Mouse (Mus musculus) kidney, postnatal 0 days (tissue): ENCODE measurements around the gene Myd88. TPM values are rescaled to one million over a fixed set of nuclear protein-coding genes. Genes with fewer than 3 reads are reported as not detected.
A peak's percentile ranks its signal among the peaks of the same experiment; 100 is the strongest.

Experiments used
- ATAC-seq: fragments of 200-750 bp; cut with Nextera tagmentation; replicated peaks from 2 replicates; pipeline ENCODE4 v1.8.0; 2017; ENCODE audit warnings: low read depth, moderate number of reproducible peaks, moderate TSS enrichment, moderate library complexity; ENCODE audit not compliant: low FRiP score
- DNase-seq: peaks from one replicate; pipeline ENCODE4 v3.0.0-alpha.2; 2016; ENCODE audit warnings: low spot score
- H3K27ac ChIP-seq: fragments of 300-500 bp; sonication (generic); 2 replicates; pipeline ENCODE4 v1.5.1; 2014; ENCODE audit warnings: mild to moderate bottlenecking
- H3K27me3 ChIP-seq: fragments of 300-500 bp; sonication (generic); 2 replicates; pipeline ENCODE4 v1.6.1; 2014; ENCODE audit warnings: low read length, mixed read lengths; ENCODE audit not compliant: insufficient read depth
- H3K36me3 ChIP-seq: fragments of 300-500 bp; sonication (generic); 2 replicates; pipeline ENCODE4 v1.6.1; 2014; ENCODE audit warnings: low read length, mixed read lengths; ENCODE audit not compliant: insufficient read depth
- H3K4me1 ChIP-seq: fragments of 300-500 bp; sonication (generic); replicated peaks from 2 replicates; pipeline ENCODE4 v1.6.1; 2014; ENCODE audit warnings: antibody characterized with exemption, low read length, mixed read lengths; ENCODE audit not compliant: insufficient read depth
- H3K4me2 ChIP-seq: fragments of 300-500 bp; sonication (generic); 2 replicates; pipeline ENCODE4 v1.6.1; 2014; ENCODE audit warnings: mild to moderate bottlenecking, low read length, moderate library complexity, mixed read lengths
- H3K4me3 ChIP-seq: fragments of 300-500 bp; sonication (generic); replicated peaks from 2 replicates; pipeline ENCODE4 v1.5.1; 2014; ENCODE audit warnings: low read depth, low read length
- H3K9ac ChIP-seq: fragments of 300-500 bp; sonication (generic); 2 replicates; pipeline ENCODE4 v1.6.1; 2014; ENCODE audit warnings: low read depth, low read length
- H3K9me3 ChIP-seq: fragments of 300-500 bp; sonication (generic); replicated peaks from 2 replicates; pipeline ENCODE4 v1.6.1; 2016; ENCODE audit warnings: low read length, inconsistent platforms, mixed read lengths
- CTCF ChIP-seq: IDR thresholded peaks from 2 replicates; pipeline ENCODE4 v1.5.1; 2016; ENCODE audit warnings: antibody characterized with exemption, low read depth, mild to moderate bottlenecking, moderate library complexity
- WGBS: fragments of 180-500 bp; shearing (Covaris S2); extraction: QIAGEN DNeasy Blood & Tissue Kit; methylation state at CpG from one replicate; pipeline ENCODE4 v1.1.7; 2014; 5-methylcytosine and 5-hydroxymethylcytosine counted together
- polyA plus RNA-seq: library from polyadenylated mRNA; unstranded; fragments of >200 nt; fragmentation: Nextera tagmentation; extraction: Ambion mirVana; gene quantifications from 2 replicates; pipeline ENCODE4 v1.2.1, GENCODE M21; 2015

The Myd88 gene
- 26.5 and 29.3 TPM in 2 replicates for polyA plus RNA-seq

GRCm38 (mm10) chr9:119340909-119341816 lies at the start of gene Myd88:
Gene Myd88, minus strand, starts transcription at chr9:119341411.
- DNase-seq = peak; percentile 99
- peak; percentile 96 for ATAC-seq
- Histone ChIP-seq H3K9me3 (no peaks in the 10 kb centered on the region), H3K9ac (peak within 1 kb of the TSS; percentile 70), H3K4me1 (peaks cover 21% of the 10 kb centered on the region), H3K4me2 (peak within 1 kb of the TSS; percentile 87), H3K4me3 (peak within 1 kb of the TSS; percentile 57), H3K27ac (peak within 1 kb of the TSS; percentile 89), H3K36me3 (peaks cover 32% of the 10 kb centered on the region), H3K27me3 (no peaks in the 10 kb centered on the region)
- no peak; the same call in 1 of the 2 replicates for TF ChIP-seq CTCF
- WGBS = under 1% methylated on average over 68 of the region's 68 CpGs

DNA sequence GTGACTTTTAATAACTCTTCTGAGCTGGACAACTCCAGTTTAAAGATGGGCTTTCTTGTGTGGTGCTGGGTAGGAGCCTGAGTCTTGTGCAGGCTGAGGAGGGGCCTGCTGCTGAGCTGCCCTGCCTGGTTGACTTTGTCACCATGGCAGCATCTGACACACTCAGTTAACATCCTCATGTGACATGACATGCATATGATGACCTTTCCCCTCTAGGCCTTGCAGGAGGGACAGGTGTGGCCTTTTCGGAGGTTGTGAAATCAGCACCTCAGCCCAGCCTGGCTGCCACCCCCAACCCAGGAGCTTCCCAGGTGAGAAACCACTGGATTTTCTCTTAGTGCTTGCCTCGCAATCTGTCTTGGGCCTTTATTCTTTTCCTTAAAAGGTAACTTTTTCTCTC lies 49.0 kb upstream of the Myd88 start:
- H3K4me2 ChIP-seq = no peak overlapping the region
- no peaks in the 10 kb centered on the region for H3K27me3 ChIP-seq
- no peak for ATAC-seq
- no peaks in the 10 kb centered on the region for H3K36me3 ChIP-seq
- no peaks in the 10 kb centered on the region for H3K4me1 ChIP-seq
- no peak for TF ChIP-seq CTCF
- DNase-seq = no peak
- H3K9me3 ChIP-seq = no peaks in the 10 kb centered on the region
- no peak overlapping the region for H3K4me3 ChIP-seq
- H3K9ac ChIP-seq = no peak overlapping the region
- no peak overlapping the region for H3K27ac ChIP-seq
- 98% methylated on average over 2 of the region's 2 CpGs for whole genome bisulfite sequencing

- Histone ChIP-seq H3K27me3 (no peaks in the 10 kb centered on the region), H3K36me3 (no peaks in the 10 kb centered on the region), H3K4me2 (no peak overlapping the region), H3K9me3 (no peaks in the 10 kb centered on the region), H3K4me3 (no peak overlapping the region), H3K9ac (no peak overlapping the region), H3K4me1 (no peaks in the 10 kb centered on the region), H3K27ac (no peak overlapping the region)
- TF ChIP-seq CTCF = no peak
- ATAC-seq (no peak), DNase-seq (peak; percentile 47)
- WGBS = 46% methylated on average over 5 of the region's 5 CpGs
These were observed 47.7 kb upstream of the Myd88 start for GRCm38 (mm10) chr9:119388956-119389355.

DNA sequence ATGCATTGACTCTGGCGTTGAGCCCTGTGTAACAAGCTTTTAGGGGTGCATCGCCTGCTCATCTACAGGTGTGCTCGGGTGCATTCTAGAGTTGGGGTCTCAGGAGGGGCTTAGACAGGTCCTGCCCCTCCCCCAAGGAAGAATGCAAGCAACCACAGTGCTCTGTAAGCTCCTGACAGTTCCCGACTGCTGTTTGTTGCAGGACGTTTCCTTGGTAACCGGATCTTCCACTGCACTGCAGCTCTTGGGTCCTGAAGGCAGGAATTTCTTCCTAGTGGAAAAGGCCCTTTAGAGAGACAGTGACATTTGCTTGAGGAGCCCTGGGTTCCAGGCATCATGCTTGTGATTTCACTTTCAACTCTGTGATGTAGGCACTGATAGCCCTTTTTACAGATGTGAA lies 41.4 kb upstream of the Myd88 start:
- Histone ChIP-seq H3K36me3 (0 out of 2 replicates have a peak, but pooled peaks cover 3% of the 10 kb centered on the region), H3K9ac (no peak overlapping the region), H3K4me1 (no peaks in the 10 kb centered on the region), H3K4me3 (no peak overlapping the region), H3K27me3 (no peaks in the 10 kb centered on the region), H3K9me3 (no peaks in the 10 kb centered on the region), H3K4me2 (no peak overlapping the region), H3K27ac (no peak overlapping the region)
- 66% methylated on average over 6 of the region's 6 CpGs for WGBS
- ATAC-seq (no peak), DNase-seq (no peak)
- TF ChIP-seq CTCF = no peak

DNA sequence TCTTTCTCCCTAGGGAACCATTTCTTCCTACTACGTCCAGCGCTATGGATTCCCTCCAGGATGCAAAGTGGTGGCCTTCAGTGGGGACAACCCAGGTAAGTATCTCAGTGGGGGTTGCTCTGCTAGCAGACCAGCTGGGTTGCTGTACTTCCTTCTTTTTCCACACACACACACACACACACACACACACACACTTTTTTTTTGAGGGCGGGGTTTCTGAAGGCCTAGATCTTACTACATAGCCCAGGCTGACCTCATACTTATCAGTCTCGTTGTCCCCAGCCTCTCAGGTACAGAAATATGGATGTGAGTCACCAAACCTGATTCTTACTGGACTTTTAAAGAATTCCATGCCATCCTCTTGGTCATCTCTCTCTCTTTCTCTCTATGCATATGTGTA lies 37.0 kb upstream of the Myd88 start:
- no peak overlapping the region for H3K27ac ChIP-seq
- 0 out of 2 replicates have a peak, but pooled peaks cover 3% of the 10 kb centered on the region for H3K36me3 ChIP-seq
- H3K4me3 ChIP-seq = no peak overlapping the region
- H3K4me1 ChIP-seq = no peaks in the 10 kb centered on the region
- 80% methylated on average over 4 of the region's 4 CpGs for WGBS
- no peak overlapping the region for H3K4me2 ChIP-seq
- no peaks in the 10 kb centered on the region for H3K9me3 ChIP-seq
- no peak for ATAC-seq
- no peak overlapping the region for H3K9ac ChIP-seq
- no peak for TF ChIP-seq CTCF
- H3K27me3 ChIP-seq = no peaks in the 10 kb centered on the region
- DNase-seq = no peak

DNA sequence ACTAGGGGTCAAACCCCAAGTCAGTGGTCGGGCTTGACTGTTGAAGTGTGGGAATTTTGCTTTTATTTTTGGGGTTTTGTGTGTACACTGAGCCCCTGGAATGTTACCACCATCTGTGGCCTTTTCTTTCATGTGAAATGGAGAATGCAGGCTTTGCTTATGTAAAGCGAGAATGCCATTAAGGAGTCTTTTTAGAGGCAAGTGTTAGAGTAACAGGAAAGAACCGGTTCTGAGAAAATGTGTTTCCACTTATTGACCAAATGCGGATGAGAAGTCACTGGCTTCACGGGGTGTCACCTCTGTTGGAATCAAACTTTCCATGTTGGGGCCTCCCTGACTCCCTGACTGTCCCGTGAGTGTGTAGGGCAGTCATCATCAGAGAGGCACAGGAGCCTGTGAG lies 34.3 kb upstream of the Myd88 start:
- Histone ChIP-seq H3K4me2 (no peak overlapping the region), H3K36me3 (0 out of 2 replicates have a peak, but pooled peaks cover 3% of the 10 kb centered on the region), H3K9ac (no peak overlapping the region), H3K27ac (no peak overlapping the region), H3K9me3 (no peaks in the 10 kb centered on the region), H3K27me3 (no peaks in the 10 kb centered on the region), H3K4me1 (no peaks in the 10 kb centered on the region), H3K4me3 (no peak overlapping the region)
- TF ChIP-seq CTCF = no peak
- ATAC-seq (no peak), DNase-seq (no peak)
- WGBS = 59% methylated on average over 6 of the region's 6 CpGs
